Mouse (Mus musculus) limb, embryonic 12.5 days (tissue): Measurements from ENCODE around the gene D17H6S53E. TPM values are rescaled to one million over a fixed set of nuclear protein-coding genes. Genes with fewer than 3 reads are reported as not detected.
A peak's percentile ranks its signal among the peaks of the same experiment; 100 is the strongest.
"Not testable (repeated sequence)": the region's sequence is repeated elsewhere in the genome, so short reads cannot be mapped to it uniquely, and the experiment has no call there.

ENCODE experiments used
- ATAC-seq: fragments of 200-750 bp; cut with Nextera tagmentation; 2 replicates; pipeline ENCODE4 v1.8.0; 2017; ENCODE audit warnings: low read depth, moderate TSS enrichment; ENCODE audit not compliant: insufficient number of reproducible peaks, insufficient read depth, low FRiP score, low TSS enrichment
- H3K27ac ChIP-seq: fragments of 300-500 bp; sonication (generic); 2 replicates; pipeline ENCODE4 v1.5.1; 2016; ENCODE audit warnings: mild to moderate bottlenecking, moderate library complexity
- H3K27me3 ChIP-seq: fragments of 300-500 bp; sonication (generic); 2 replicates; pipeline ENCODE4 v1.6.1; 2016; ENCODE audit warnings: mild to moderate bottlenecking, moderate library complexity
- H3K36me3 ChIP-seq: fragments of 300-500 bp; sonication (generic); 2 replicates; pipeline ENCODE4 v1.6.1; 2016; ENCODE audit warnings: mild to moderate bottlenecking, moderate library complexity
- H3K4me1 ChIP-seq: fragments of 300-500 bp; sonication (generic); replicated peaks from 2 replicates; pipeline ENCODE4 v1.6.1; 2016
- H3K4me2 ChIP-seq: fragments of 300-500 bp; sonication (generic); 2 replicates; pipeline ENCODE4 v1.6.1; 2016; ENCODE audit warnings: mild to moderate bottlenecking, moderate library complexity
- H3K4me3 ChIP-seq: fragments of 300-500 bp; sonication (generic); replicated peaks from 2 replicates; pipeline ENCODE4 v1.5.1; 2016; ENCODE audit warnings: mild to moderate bottlenecking
- H3K9ac ChIP-seq: fragments of 300-500 bp; sonication (generic); replicated peaks from 2 replicates; pipeline ENCODE4 v1.6.1; 2016; ENCODE audit warnings: mild to moderate bottlenecking, moderate library complexity
- H3K9me3 ChIP-seq: fragments of 300-500 bp; sonication (generic); 2 replicates; pipeline ENCODE4 v1.6.1; 2016; ENCODE audit warnings: mild to moderate bottlenecking, moderate library complexity
- WGBS: fragments of 180-500 bp; shearing (Covaris S2); methylation state at CpG from one replicate; pipeline ENCODE4 v1.1.7; 2016; 5-methylcytosine and 5-hydroxymethylcytosine counted together
- polyA plus RNA-seq: library from polyadenylated mRNA; unstranded; fragments of >200 nt; fragmentation: Nextera tagmentation; extraction: Ambion mirVana; gene quantifications from 2 replicates; pipeline ENCODE4 v1.2.1, GENCODE M21; 2016

The D17H6S53E gene
- polyA plus RNA-seq, 1 experiment from 2014 or later: 10.1 TPM

- ATAC-seq: peak; percentile 96
- Histone ChIP-seq H3K27ac (peak within 1 kb of the TSS; percentile 92), H3K36me3 (peaks cover 52% of the 10 kb centered on the region), H3K4me2 (peak within 1 kb of the TSS; percentile 96), H3K9me3 (no peaks in the 10 kb centered on the region), H3K9ac (peak within 1 kb of the TSS; percentile 95), H3K4me3 (peak within 1 kb of the TSS; percentile 95), H3K27me3 (no peaks in the 10 kb centered on the region), H3K4me1 (peaks cover 24% of the 10 kb centered on the region)
- under 1% methylated on average over 50 of the region's 50 CpGs for WGBS
Measured at GRCm38 (mm10) chr17:35121143-35121799, 4.9 kb upstream of the D17H6S53E start, which contains the start of gene Gpank1. Gpank1 (plus strand) TSS chr17:35121455.

- Histone ChIP-seq H3K27me3 (no peaks in the 10 kb centered on the region), H3K9ac (peak within 1 kb of the TSS; percentile 95), H3K4me2 (peak within 1 kb of the TSS; percentile 96), H3K4me3 (peak within 1 kb of the TSS; percentile 95), H3K4me1 (peaks cover 29% of the 10 kb centered on the region), H3K27ac (peak within 1 kb of the TSS; percentile 92), H3K9me3 (no peaks in the 10 kb centered on the region), H3K36me3 (peaks cover 47% of the 10 kb centered on the region)
- 1% methylated on average over 19 of the region's 19 CpGs for WGBS
- ATAC-seq: no peak
Measured at GRCm38 (mm10) chr17:35121871-35122303, 4.3 kb upstream of the D17H6S53E start, which contains the start of gene Csnk2b. Csnk2b (minus strand) TSS chr17:35122053.

GRCm38 (mm10) chr17:35123287-35123686, 2.9 kb upstream of the D17H6S53E start:
- H3K4me3 ChIP-seq, ATAC-seq, H3K27ac ChIP-seq, H3K9ac ChIP-seq, H3K9me3 ChIP-seq, H3K27me3 ChIP-seq, H3K4me2 ChIP-seq: not testable (repeated sequence)
- Histone ChIP-seq H3K36me3 (peaks cover 41% of the 10 kb centered on the region), H3K4me1 (peaks cover 39% of the 10 kb centered on the region)
- 95% methylated on average over 9 of the region's 9 CpGs for WGBS

- not testable (repeated sequence) for H3K9ac ChIP-seq, ATAC-seq, H3K27me3 ChIP-seq, H3K4me2 ChIP-seq, H3K9me3 ChIP-seq, H3K27ac ChIP-seq, H3K4me3 ChIP-seq
- WGBS: 92% methylated on average over 12 of the region's 12 CpGs
- H3K36me3 ChIP-seq: peaks cover 40% of the 10 kb centered on the region
- H3K4me1 ChIP-seq: peaks cover 43% of the 10 kb centered on the region
Measured at GRCm38 (mm10) chr17:35124261-35124896, 1.8 kb upstream of the D17H6S53E start.

GRCm38 (mm10) chr17:35125081-35125480, 1.1 kb upstream of the D17H6S53E start:
- Histone ChIP-seq H3K4me3 (peak overlapping the region; percentile 70; the same call in 1 of the 2 replicates), H3K4me1 (peaks cover 37% of the 10 kb centered on the region), H3K9me3 (no peaks in the 10 kb centered on the region), H3K4me2 (no peak overlapping the region), H3K36me3 (peaks cover 43% of the 10 kb centered on the region), H3K27ac (peak overlapping the region; percentile 64; the same call in 1 of the 2 replicates), H3K9ac (no peak overlapping the region), H3K27me3 (no peaks in the 10 kb centered on the region)
- no peak for ATAC-seq
- 87% methylated on average over 1 of the region's 1 CpGs for WGBS

GRCm38 (mm10) chr17:35125578-35125977, 595 bp upstream of the D17H6S53E start:
- Histone ChIP-seq H3K9ac (peak overlapping the region; percentile 82), H3K27me3 (no peaks in the 10 kb centered on the region), H3K36me3 (peaks cover 45% of the 10 kb centered on the region), H3K4me2 (peak overlapping the region; percentile 82), H3K4me1 (peaks cover 33% of the 10 kb centered on the region), H3K4me3 (peak overlapping the region; percentile 70), H3K9me3 (no peaks in the 10 kb centered on the region), H3K27ac (peak overlapping the region; percentile 64; the same call in 1 of the 2 replicates)
- no peak for ATAC-seq
- 27% methylated on average over 6 of the region's 6 CpGs for WGBS

- H3K4me1 ChIP-seq: peaks cover 32% of the 10 kb centered on the region
- H3K9me3 ChIP-seq: no peaks in the 10 kb centered on the region
- peak overlapping the region; percentile 82 for H3K9ac ChIP-seq
- no peak for ATAC-seq
- peak overlapping the region; percentile 85; the same call in 1 of the 2 replicates for H3K27ac ChIP-seq
- WGBS: 78% methylated on average over 13 of the region's 13 CpGs
- H3K36me3 ChIP-seq: peaks cover 45% of the 10 kb centered on the region
- peak overlapping the region; percentile 70 for H3K4me3 ChIP-seq
- no peaks in the 10 kb centered on the region for H3K27me3 ChIP-seq
- peak overlapping the region; percentile 82 for H3K4me2 ChIP-seq
Measured at GRCm38 (mm10) chr17:35127017-35127416, 844 bp downstream of the D17H6S53E start.

GRCm38 (mm10) chr17:35128996-35129395, 2.8 kb downstream of the D17H6S53E start:
- H3K9me3 ChIP-seq: no peaks in the 10 kb centered on the region
- no peak overlapping the region for H3K4me2 ChIP-seq
- H3K27me3 ChIP-seq: no peaks in the 10 kb centered on the region
- ATAC-seq: no peak
- H3K4me3 ChIP-seq: no peak overlapping the region
- 71% methylated on average over 11 of the region's 11 CpGs for whole genome bisulfite sequencing
- peaks cover 34% of the 10 kb centered on the region for H3K36me3 ChIP-seq
- peaks cover 29% of the 10 kb centered on the region for H3K4me1 ChIP-seq
- no peak overlapping the region for H3K27ac ChIP-seq
- H3K9ac ChIP-seq: peak overlapping the region; percentile 18; the same call in 1 of the 2 replicates

GRCm38 (mm10) chr17:35131038-35131437, 4.9 kb downstream of the D17H6S53E start:
- Histone ChIP-seq H3K9ac (no peak overlapping the region), H3K36me3 (peaks cover 24% of the 10 kb centered on the region), H3K4me1 (peaks cover 19% of the 10 kb centered on the region), H3K27me3 (no peaks in the 10 kb centered on the region), H3K9me3 (no peaks in the 10 kb centered on the region), H3K27ac (no peak overlapping the region), H3K4me3 (no peak overlapping the region), H3K4me2 (no peak overlapping the region)
- no peak for ATAC-seq
- WGBS: 93% methylated on average over 8 of the region's 8 CpGs

GRCm38 (mm10) chr17:35131500-35132173, 5.5 kb downstream of the D17H6S53E start, which contains the start of gene Apom:
Apom (minus strand) TSS chr17:35132050.
- ATAC-seq: no peak
- Histone ChIP-seq H3K36me3 (peaks cover 24% of the 10 kb centered on the region), H3K9ac (no peak within 1 kb of the TSS), H3K9me3 (no peaks in the 10 kb centered on the region), H3K4me1 (peaks cover 23% of the 10 kb centered on the region), H3K27me3 (no peaks in the 10 kb centered on the region), H3K4me3 (no peak within 1 kb of the TSS), H3K27ac (no peak within 1 kb of the TSS), H3K4me2 (no peak within 1 kb of the TSS)
- 85% methylated on average over 15 of the region's 15 CpGs for WGBS

- H3K36me3 ChIP-seq: peaks cover 24% of the 10 kb centered on the region
- WGBS: 82% methylated on average over 3 of the region's 3 CpGs
- no peak for ATAC-seq
Measured at GRCm38 (mm10) chr17:35132174-35132560, 6.0 kb downstream of the D17H6S53E start.

More at GRCm38 (mm10) chr17:35132174-35132560, 6.0 kb downstream of the D17H6S53E start:
- H3K4me3 ChIP-seq: no peak overlapping the region
- no peaks in the 10 kb centered on the region for H3K27me3 ChIP-seq
- no peak overlapping the region for H3K27ac ChIP-seq
- H3K4me1 ChIP-seq: peaks cover 23% of the 10 kb centered on the region
- no peaks in the 10 kb centered on the region for H3K9me3 ChIP-seq
- H3K4me2 ChIP-seq: no peak overlapping the region
- no peak overlapping the region for H3K9ac ChIP-seq
